Mouse (Mus musculus): ENCODE measurements around the gene Ostc.

Gene Ostc

GRCm38 (mm10) chr3:130710103-130710502, 859 bp upstream of the Ostc start:
- DNase-seq (ENCODE audit: low spot score in 2 of 2) = no peak

- no peak for DNase-seq (ENCODE audit: low spot score in 2 of 2)
Observed at GRCm38 (mm10) chr3:130708529-130708928, 715 bp downstream of the Ostc start.

GRCm38 (mm10) chr3:130702289-130702688, 7.0 kb downstream of the Ostc start:
- no peak for DNase-seq (ENCODE audit: low spot score in 2 of 2)

- DNase-seq (ENCODE audit: low spot score in 2 of 2) = no peak
Observed at GRCm38 (mm10) chr3:130697622-130698021, 11.6 kb downstream of the Ostc start.

- no peak for DNase-seq (ENCODE audit: low spot score in 2 of 2)
Observed at GRCm38 (mm10) chr3:130694705-130695104, 14.5 kb downstream of the Ostc start.

- no peak for DNase-seq (ENCODE audit: low spot score in 2 of 2)
Observed at GRCm38 (mm10) chr3:130694041-130694593, 15.1 kb downstream of the Ostc start.

GRCm38 (mm10) chr3:130691596-130692170, 17.6 kb downstream of the Ostc start:
- DNase-seq (ENCODE audit: low spot score in 2 of 2) = no peak

GRCm38 (mm10) chr3:130690834-130691595, 18.2 kb downstream of the Ostc start:
- no peak for DNase-seq (ENCODE audit: low spot score in 2 of 2)

GRCm38 (mm10) chr3:130689630-130690029, 19.6 kb downstream of the Ostc start:
- peak; percentile 73 to 81 for DNase-seq (ENCODE audit: low spot score in 2 of 2)

- DNase-seq (ENCODE audit: low spot score in 2 of 2) = no peak
Observed at GRCm38 (mm10) chr3:130687051-130687450, 22.2 kb downstream of the Ostc start.

- DNase-seq (ENCODE audit: low spot score in 2 of 2) = no peak
Observed at GRCm38 (mm10) chr3:130685014-130685366, 24.3 kb downstream of the Ostc start.

- DNase-seq (ENCODE audit: low spot score in 2 of 2) = no peak
Observed at GRCm38 (mm10) chr3:130684276-130685013, 24.8 kb downstream of the Ostc start.

- DNase-seq (ENCODE audit: low spot score in 2 of 2) = no peak
Observed at GRCm38 (mm10) chr3:130683836-130684235, 25.4 kb downstream of the Ostc start.

- no peak for DNase-seq (ENCODE audit: low spot score in 2 of 2)
Observed at GRCm38 (mm10) chr3:130682183-130682582, 27.1 kb downstream of the Ostc start.

GRCm38 (mm10) chr3:130681226-130681625, 28.0 kb downstream of the Ostc start:
- DNase-seq (ENCODE audit: low spot score in 2 of 2) = no peak

- no peak for DNase-seq (ENCODE audit: low spot score in 2 of 2)
Observed at GRCm38 (mm10) chr3:130677671-130678460, 31.4 kb downstream of the Ostc start.

GRCm38 (mm10) chr3:130671291-130671690, 38.0 kb downstream of the Ostc start:
- no peak for DNase-seq (ENCODE audit: low spot score in 2 of 2)

GRCm38 (mm10) chr3:130662496-130662895, 46.7 kb downstream of the Ostc start:
- DNase-seq (ENCODE audit: low spot score in 2 of 2) = no peak

- no peak for DNase-seq (ENCODE audit: low spot score in 2 of 2)
Observed at GRCm38 (mm10) chr3:130660619-130661018, 48.6 kb downstream of the Ostc start.

- DNase-seq (ENCODE audit: low spot score in 2 of 2) = no peak
Observed at GRCm38 (mm10) chr3:130649569-130649968, 59.7 kb downstream of the Ostc start.

- DNase-seq (ENCODE audit: low spot score in 2 of 2) = no peak
Observed at GRCm38 (mm10) chr3:130646110-130646810, 63.0 kb downstream of the Ostc start.

All from frontal cortex, postnatal 25 days (tissue).